24 mouse cellular contexts compared by ENCODE assay signal in genomic region chr5:130492305-130492704, GRCm38 (mm10).
DNase-seq lines count a peak whose midpoint lies in the region; ATAC-seq and TF ChIP-seq lines count a peak whose summit lies in the region.
"Had no signal": no experiment of that assay in that cellular context is flagged by ENCODE, and none has a peak within 500 bp of the region (broad histone marks: within the 10 kb centered on the region; RNA-seq: fewer than 3 reads in every experiment).

No protein-coding gene starts in this region.

- H3K27ac ChIP-seq in cerebellum, adult 2 months (ENCODE audit: insufficient read depth, low read length), result no peak overlapping the region
- H3K27ac ChIP-seq: embryonic facial prominence, embryonic 10.5 days; embryonic facial prominence, embryonic 13.5 days; forebrain, embryonic 12.5 days; hindbrain, embryonic 10.5 days; hindbrain, embryonic 13.5 days; intestine, embryonic 15.5 days had no signal

- TF ChIP-seq CTCF in cerebellum, adult 2 months (IDR thresholded peaks at IDR 0.05; ENCODE audit: borderline replicate concordance, insufficient read depth, low read depth, low read length), result no peak

- no peak for TF ChIP-seq POLR2A in cerebellum, adult 2 months (IDR thresholded peaks at IDR 0.05; ENCODE audit: borderline replicate concordance, insufficient read depth, low read length)

- peaks cover 15% of the 10 kb centered on the region for H3K4me1 ChIP-seq in cerebellum, adult 2 months (ENCODE audit: control insufficient read depth, insufficient read depth, low read length)
- H3K4me1 ChIP-seq: embryonic facial prominence, embryonic 10.5 days; embryonic facial prominence, embryonic 13.5 days; forebrain, embryonic 12.5 days; hindbrain, embryonic 10.5 days; hindbrain, embryonic 13.5 days; intestine, embryonic 15.5 days had no signal

- no peaks in the 10 kb centered on the region for H3K27me3 ChIP-seq in cerebellum, adult 2 months (ENCODE audit: control insufficient read depth, insufficient read depth, low read length)
- H3K27me3 ChIP-seq: embryonic facial prominence, embryonic 13.5 days; forebrain, embryonic 12.5 days; hindbrain, embryonic 13.5 days; intestine, embryonic 15.5 days had no signal

- no peak overlapping the region for H3K4me3 ChIP-seq in cerebellum, adult 2 months (replicated peaks; ENCODE audit: insufficient read depth, low read depth, low read length)
- H3K4me3 ChIP-seq: embryonic facial prominence, embryonic 10.5 days; embryonic facial prominence, embryonic 13.5 days; erythroblast, embryonic 14.5 days; forebrain, embryonic 12.5 days; hindbrain, embryonic 10.5 days; hindbrain, embryonic 13.5 days; intestine, embryonic 15.5 days had no signal

- 13% methylated on average over 7 of the region's 7 CpGs for WGBS in cerebellum, adult 2 months

- DNase-seq in cerebellum, adult 18-20 months, result peak; percentile 49 to 50
- DNase-seq in cerebellum, adult 2 months, result peak; percentile 46 to 81
- DNase-seq in cerebellum, adult 9-11 months, result peak; percentile 68
- DNase-seq in yolk sac, embryonic 10.5 days (ENCODE audit: low spot score), result no peak
- no peak for DNase-seq in retina, postnatal 1 day
- DNase-seq: adrenal gland, adult 2 months; adrenal gland, postnatal 25 days; embryo, embryonic 11 days; gastrocnemius, postnatal 10 days; gastrocnemius, postnatal 36 days; heart, postnatal 36 days; kidney, adult 18-20 months; kidney, adult 9 months had no signal

- no peak; the same call in 1 of the 2 replicates for ATAC-seq in cerebellum, adult (ENCODE audit: insufficient number of reproducible peaks, low FRiP score, low TSS enrichment)
- ATAC-seq: CD4-positive, CD25-positive, alpha-beta regulatory T cell, adult 4 months; forebrain, embryonic 16.5 days; hindbrain, embryonic 16.5 days; intestine, embryonic 15.5 days had no signal

Comparison
In these comparisons a context has a peak if more than half of its experiments do, and no peak if none do; other contexts are left out.
1. DNase-seq: peak in cerebellum, adult 18-20 months (2 of 2), cerebellum, adult 2 months (2 of 2) and cerebellum, adult 9-11 months (single experiment); none in yolk sac, embryonic 10.5 days (single experiment) and retina, postnatal 1 day (single experiment).